Mouse (Mus musculus) embryonic facial prominence, embryonic 13.5 days (tissue): Measurements from ENCODE around the gene Cux2. TPM values are rescaled to one million over a fixed set of nuclear protein-coding genes. Genes with fewer than 3 reads are reported as not detected.

Source experiments
- ATAC-seq: fragments of 200-750 bp; cut with Nextera tagmentation; 2 replicates; pipeline ENCODE4 v1.8.0; 2017; ENCODE audit warnings: low read depth; ENCODE audit not compliant: insufficient number of reproducible peaks, insufficient read depth, low FRiP score, low TSS enrichment
- H3K27ac ChIP-seq: fragments of 300-500 bp; sonication (generic); 2 replicates; pipeline ENCODE4 v1.5.1; 2015; ENCODE audit warnings: moderate library complexity, mild to moderate bottlenecking, inconsistent platforms
- H3K27me3 ChIP-seq: fragments of 300-500 bp; sonication (generic); 2 replicates; pipeline ENCODE4 v1.6.1; 2015; ENCODE audit warnings: mild to moderate bottlenecking, inconsistent platforms
- H3K36me3 ChIP-seq: fragments of 300-500 bp; sonication (generic); 2 replicates; pipeline ENCODE4 v1.6.1; 2015; ENCODE audit warnings: mild to moderate bottlenecking, inconsistent platforms
- H3K4me1 ChIP-seq: fragments of 300-500 bp; sonication (generic); 2 replicates; pipeline ENCODE4 v1.6.1; 2015; ENCODE audit warnings: inconsistent platforms
- H3K4me2 ChIP-seq: fragments of 300-500 bp; sonication (generic); 2 replicates; pipeline ENCODE4 v1.6.1; 2015; ENCODE audit warnings: moderate library complexity, mild to moderate bottlenecking, inconsistent platforms
- H3K4me3 ChIP-seq: fragments of 300-500 bp; sonication (generic); 2 replicates; pipeline ENCODE4 v1.5.1; 2015; ENCODE audit warnings: mild to moderate bottlenecking, inconsistent platforms
- H3K9ac ChIP-seq: fragments of 300-500 bp; sonication (generic); 2 replicates; pipeline ENCODE4 v1.6.1; 2015; ENCODE audit warnings: mild to moderate bottlenecking, inconsistent platforms
- H3K9me3 ChIP-seq: fragments of 300-500 bp; sonication (generic); 2 replicates; pipeline ENCODE4 v1.6.1; 2016; ENCODE audit warnings: inconsistent platforms
- WGBS: fragments of 180-500 bp; shearing (Covaris S2); methylation state at CpG from one replicate; pipeline ENCODE4 v1.1.7; 2015; ENCODE audit warnings: mixed read lengths; 5-methylcytosine and 5-hydroxymethylcytosine counted together
- polyA plus RNA-seq: library from polyadenylated mRNA; unstranded; fragments of >200 nt; fragmentation: Nextera tagmentation; extraction: Ambion mirVana; gene quantifications from 2 replicates; pipeline ENCODE4 v1.2.1, GENCODE M21; 2015

Cux2 gene
- polyA plus RNA-seq, 1 experiment from 2014 or later = 4.0 TPM

DNA sequence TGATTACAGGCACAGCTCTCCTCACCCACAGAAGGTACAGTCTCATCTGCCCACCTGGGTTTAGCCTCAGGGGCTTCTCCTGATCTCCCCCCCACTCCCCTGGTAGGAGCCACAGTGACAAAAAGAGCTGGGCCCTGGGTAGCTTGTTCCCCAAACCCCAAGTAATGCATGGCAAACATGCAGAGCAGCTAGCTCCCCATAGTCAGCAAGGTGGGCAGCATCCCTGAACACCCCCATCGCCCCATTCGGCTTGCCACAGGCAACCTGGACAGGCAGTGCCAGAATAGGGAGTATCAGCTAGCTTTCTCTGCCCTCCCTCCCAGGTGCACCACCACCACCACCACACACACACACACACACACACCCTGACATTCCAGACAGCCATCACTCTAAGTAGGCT is 216.7 kb downstream of the Cux2 start:
- Histone ChIP-seq H3K4me2 (0 out of 2 replicates have a peak overlapping the region, but pooled peaks have one; percentile 90), H3K36me3 (no peaks in the 10 kb centered on the region), H3K4me1 (peaks cover 55% of the 10 kb centered on the region), H3K27me3 (peaks cover 42% of the 10 kb centered on the region), H3K4me3 (no peak overlapping the region), H3K27ac (no peak overlapping the region; the same call in 1 of the 2 replicates), H3K9me3 (no peaks in the 10 kb centered on the region), H3K9ac (peak overlapping the region; percentile 32; the same call in 1 of the 2 replicates)
- no peak for ATAC-seq
- 95% methylated on average over 2 of the region's 2 CpGs for WGBS

GRCm38 (mm10) chr5:121832376-121833155 is 217.3 kb downstream of the Cux2 start:
- WGBS = 80% methylated on average over 5 of the region's 6 CpGs
- no peak overlapping the region for H3K4me2 ChIP-seq
- H3K36me3 ChIP-seq = peaks cover 5% of the 10 kb centered on the region
- H3K27me3 ChIP-seq = peaks cover 42% of the 10 kb centered on the region
- no peaks in the 10 kb centered on the region for H3K9me3 ChIP-seq
- no peak overlapping the region for H3K4me3 ChIP-seq
- no peak overlapping the region for H3K27ac ChIP-seq
- H3K4me1 ChIP-seq = peaks cover 49% of the 10 kb centered on the region
- ATAC-seq = no peak
- no peak overlapping the region for H3K9ac ChIP-seq

GRCm38 (mm10) chr5:121831002-121831601 is 218.8 kb downstream of the Cux2 start:
- Histone ChIP-seq H3K36me3 (peaks cover 5% of the 10 kb centered on the region), H3K4me1 (peaks cover 46% of the 10 kb centered on the region), H3K4me2 (no peak overlapping the region), H3K9me3 (no peaks in the 10 kb centered on the region), H3K9ac (no peak overlapping the region), H3K4me3 (no peak overlapping the region), H3K27ac (no peak overlapping the region), H3K27me3 (peaks cover 39% of the 10 kb centered on the region)
- ATAC-seq = no peak
- 89% methylated on average over 6 of the region's 6 CpGs for WGBS

GRCm38 (mm10) chr5:121828491-121829432 is 221.1 kb downstream of the Cux2 start:
- WGBS = 5% methylated on average over 72 of the region's 82 CpGs

DNA sequence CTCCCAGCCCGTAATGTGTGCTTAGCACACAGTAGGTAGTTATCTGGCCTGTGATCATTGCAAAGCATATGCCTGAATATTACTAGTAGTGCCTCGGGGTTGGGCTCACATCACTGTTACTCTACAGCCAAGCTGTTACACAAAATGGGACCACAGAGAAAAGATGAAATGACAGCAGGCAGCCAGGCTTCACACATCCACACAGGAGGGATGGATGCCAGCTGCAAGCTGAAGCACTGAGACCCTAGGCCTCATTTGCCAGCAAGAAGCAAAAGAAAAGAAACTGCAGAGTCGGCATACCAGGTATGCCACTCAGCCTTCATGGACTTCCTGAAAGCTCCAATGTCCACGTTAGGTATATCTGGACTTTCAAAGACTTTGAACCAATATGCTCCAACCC is 222.0 kb downstream of the Cux2 start:
- Histone ChIP-seq H3K9ac (no peak overlapping the region), H3K9me3 (no peaks in the 10 kb centered on the region), H3K4me1 (peaks cover 24% of the 10 kb centered on the region), H3K36me3 (peaks cover 29% of the 10 kb centered on the region), H3K27me3 (peaks cover 39% of the 10 kb centered on the region), H3K4me2 (peak overlapping the region; percentile 95; the same call in 1 of the 2 replicates), H3K27ac (no peak overlapping the region), H3K4me3 (no peak overlapping the region)
- 79% methylated on average over 4 of the region's 4 CpGs for WGBS
- ATAC-seq = no peak

More at GRCm38 (mm10) chr5:121828491-121829432, 221.1 kb downstream of the Cux2 start:
- H3K27ac ChIP-seq = no peak overlapping the region
- peak overlapping the region; percentile 68 for H3K9ac ChIP-seq
- peaks cover 25% of the 10 kb centered on the region for H3K36me3 ChIP-seq
- H3K9me3 ChIP-seq = no peaks in the 10 kb centered on the region
- H3K27me3 ChIP-seq = peaks cover 39% of the 10 kb centered on the region
- no peak for ATAC-seq
- H3K4me3 ChIP-seq = peak overlapping the region; percentile 48
- peaks cover 23% of the 10 kb centered on the region for H3K4me1 ChIP-seq
- peak overlapping the region; percentile 95 for H3K4me2 ChIP-seq

DNA sequence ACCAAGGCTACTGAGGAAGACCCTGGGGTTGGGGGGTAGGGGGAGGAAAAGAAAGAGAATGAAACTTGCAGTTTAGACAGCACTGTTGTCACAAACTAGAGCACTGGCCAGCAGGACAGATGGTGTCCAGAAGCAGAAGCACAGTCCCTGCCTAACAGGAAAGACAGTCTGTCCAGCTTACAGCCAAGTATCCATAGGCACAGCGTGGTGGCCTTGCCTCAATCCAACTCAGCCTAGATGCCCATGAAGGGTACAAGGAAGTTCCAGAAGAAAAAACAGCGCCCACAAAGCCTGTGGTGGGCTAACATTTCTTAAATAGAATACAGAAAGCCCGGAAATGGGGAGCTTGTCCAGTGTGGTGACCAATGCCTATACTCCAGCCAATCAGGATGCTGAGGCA is 224.3 kb downstream of the Cux2 start:
- 93% methylated on average over 3 of the region's 3 CpGs for WGBS
- no peak for ATAC-seq
- H3K36me3 ChIP-seq = peaks cover 41% of the 10 kb centered on the region

GRCm38 (mm10) chr5:121824121-121824520 is 225.8 kb downstream of the Cux2 start:
- H3K36me3 ChIP-seq = peaks cover 55% of the 10 kb centered on the region
- ATAC-seq = no peak
- no peaks in the 10 kb centered on the region for H3K9me3 ChIP-seq
- WGBS = 57% methylated on average over 4 of the region's 4 CpGs
- peaks cover 24% of the 10 kb centered on the region for H3K4me1 ChIP-seq
- H3K9ac ChIP-seq = 0 out of 2 replicates have a peak overlapping the region, but pooled peaks have one; percentile 0
- peak overlapping the region; percentile 44; the same call in 1 of the 2 replicates for H3K27ac ChIP-seq
- H3K4me2 ChIP-seq = no peak overlapping the region
- peaks cover 20% of the 10 kb centered on the region for H3K27me3 ChIP-seq
- no peak overlapping the region for H3K4me3 ChIP-seq

More for the DNA sequence above, 224.3 kb downstream of the Cux2 start:
- Histone ChIP-seq H3K27ac (no peak overlapping the region), H3K9me3 (no peaks in the 10 kb centered on the region), H3K4me2 (no peak overlapping the region), H3K27me3 (peaks cover 32% of the 10 kb centered on the region), H3K4me1 (peaks cover 25% of the 10 kb centered on the region), H3K4me3 (no peak overlapping the region), H3K9ac (no peak overlapping the region)

- WGBS = 90% methylated on average over 1 of the region's 1 CpGs
- no peak for ATAC-seq
- no peak overlapping the region for H3K4me2 ChIP-seq
- no peak overlapping the region for H3K9ac ChIP-seq
- H3K4me3 ChIP-seq = no peak overlapping the region
- no peaks in the 10 kb centered on the region for H3K9me3 ChIP-seq
- H3K27ac ChIP-seq = no peak overlapping the region
- H3K27me3 ChIP-seq = peaks cover 15% of the 10 kb centered on the region
- peaks cover 22% of the 10 kb centered on the region for H3K4me1 ChIP-seq
- peaks cover 60% of the 10 kb centered on the region for H3K36me3 ChIP-seq
Measured at GRCm38 (mm10) chr5:121823668-121824067, 226.2 kb downstream of the Cux2 start.

- H3K4me3 ChIP-seq = no peak overlapping the region
- WGBS = 48% methylated on average over 7 of the region's 7 CpGs
- H3K9ac ChIP-seq = 0 out of 2 replicates have a peak overlapping the region, but pooled peaks have one; percentile 8
- H3K27me3 ChIP-seq = peaks cover 8% of the 10 kb centered on the region
- H3K9me3 ChIP-seq = no peaks in the 10 kb centered on the region
- H3K4me1 ChIP-seq = peaks cover 17% of the 10 kb centered on the region
- peaks cover 66% of the 10 kb centered on the region for H3K36me3 ChIP-seq
- H3K4me2 ChIP-seq = no peak overlapping the region
- H3K27ac ChIP-seq = peak overlapping the region; percentile 19
- ATAC-seq = no peak
Measured at GRCm38 (mm10) chr5:121822786-121823505, 227.0 kb downstream of the Cux2 start.

GRCm38 (mm10) chr5:121821552-121821951 is 228.3 kb downstream of the Cux2 start:
- 75% methylated on average over 5 of the region's 5 CpGs for WGBS
- peaks cover 76% of the 10 kb centered on the region for H3K36me3 ChIP-seq
- no peak overlapping the region for H3K4me2 ChIP-seq
- H3K9me3 ChIP-seq = no peaks in the 10 kb centered on the region
- no peak overlapping the region for H3K4me3 ChIP-seq
- no peaks in the 10 kb centered on the region for H3K27me3 ChIP-seq
- no peak overlapping the region for H3K9ac ChIP-seq
- H3K4me1 ChIP-seq = peaks cover 17% of the 10 kb centered on the region
- no peak for ATAC-seq
- no peak overlapping the region for H3K27ac ChIP-seq
